Mouse (Mus musculus) olfactory bulb, adult 2 months (tissue): ENCODE results near the gene Mpi.

Experiments
- CTCF ChIP-seq: fragments of 200-500 bp; IDR thresholded peaks from 2 replicates; pipeline ENCODE4 v1.5.1; 2012; ENCODE audit warnings: low read depth, mild to moderate bottlenecking, low read length, moderate library complexity; ENCODE audit not compliant: insufficient read depth
- POLR2A ChIP-seq: fragments of 200-500 bp; IDR thresholded peaks from 2 replicates; pipeline ENCODE4 v1.6.1; 2012; ENCODE audit warnings: mild to moderate bottlenecking, low read depth, low read length, moderate library complexity; ENCODE audit not compliant: insufficient read depth

GRCm38 (mm10) chr9:57539550-57539949 is 13.0 kb downstream of the Mpi start:
- TF ChIP-seq POLR2A (no peak), CTCF (no peak)
